Mouse (Mus musculus) brain, adult 2 months (tissue): ENCODE measurements around the gene Xrcc4.

Experiments used
- DNase-seq: peaks from one replicate; pipeline ENCODE4 v3.0.0; 2011; ENCODE audit warnings: low read depth, low spot score

The Xrcc4 gene

DNA sequence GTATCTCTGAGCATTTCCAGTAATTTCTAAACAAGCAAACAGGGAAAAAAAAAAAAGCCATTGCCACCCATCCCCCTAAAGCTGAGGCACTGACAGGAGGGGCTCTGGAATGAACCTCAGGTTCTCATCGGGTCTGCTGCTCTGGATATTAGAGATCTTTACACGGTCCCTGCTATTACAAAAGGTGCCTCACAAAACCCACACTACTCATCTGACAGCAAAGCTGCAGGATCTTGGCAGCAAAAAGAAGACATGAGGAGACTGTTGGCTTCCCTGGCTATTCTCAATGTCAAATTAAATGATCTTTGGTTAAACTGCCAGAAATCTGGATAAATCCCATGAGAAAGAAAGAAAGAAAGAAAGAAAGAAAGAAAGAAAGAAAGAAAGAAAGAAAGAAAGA lies 145.1 kb downstream of the Xrcc4 start:
- peak; percentile 12 for DNase-seq

DNA sequence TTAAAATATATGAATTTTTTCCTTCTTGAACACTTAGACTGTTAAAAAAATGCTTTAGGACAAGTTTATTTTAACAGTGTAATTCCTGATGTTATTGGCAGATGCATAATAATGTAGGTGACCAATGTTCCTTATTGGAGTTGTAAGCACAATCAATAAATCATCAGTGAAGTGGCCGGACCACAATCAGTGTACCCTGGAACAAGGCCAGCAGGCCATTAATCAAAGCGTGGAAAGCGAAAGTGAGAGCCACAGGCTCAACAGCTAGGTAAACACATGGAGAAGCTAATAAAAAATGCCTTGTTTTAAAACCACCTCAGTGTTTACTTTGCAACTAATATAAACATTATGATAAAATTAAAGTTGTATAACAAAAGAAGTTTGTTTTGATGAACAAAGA lies 159.9 kb downstream of the Xrcc4 start:
- DNase-seq = no peak

DNA sequence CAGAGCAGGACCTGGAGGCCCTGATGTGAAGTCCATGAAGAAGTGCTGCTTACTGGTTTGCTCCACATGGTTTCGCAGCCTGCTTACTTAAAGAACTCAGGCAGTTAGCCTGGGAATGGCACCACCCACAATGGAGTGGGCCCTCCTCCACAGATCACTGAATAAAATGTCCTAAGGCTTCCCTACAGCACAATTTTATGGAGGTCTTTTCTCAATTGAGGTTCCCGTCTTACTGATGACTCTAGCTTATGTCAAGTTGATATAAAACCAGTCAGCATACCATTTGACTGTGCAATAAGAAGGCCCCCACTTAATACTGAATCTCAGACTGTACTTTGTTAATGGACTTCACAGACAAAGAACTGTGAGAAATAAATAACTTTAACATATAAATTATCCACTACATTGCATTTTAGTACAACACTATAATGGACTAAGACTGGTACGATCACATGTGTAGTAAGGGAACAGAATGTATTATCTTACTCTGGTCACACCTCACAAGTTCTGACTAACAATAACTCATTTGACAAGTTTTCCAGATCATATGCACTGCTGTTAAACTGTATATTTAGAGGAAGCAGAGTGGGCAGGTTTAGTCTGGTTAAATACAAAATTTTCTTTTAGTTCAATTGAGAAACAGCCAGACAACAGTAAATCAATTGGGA lies 170.5 kb downstream of the Xrcc4 start:
- DNase-seq = no peak

DNA sequence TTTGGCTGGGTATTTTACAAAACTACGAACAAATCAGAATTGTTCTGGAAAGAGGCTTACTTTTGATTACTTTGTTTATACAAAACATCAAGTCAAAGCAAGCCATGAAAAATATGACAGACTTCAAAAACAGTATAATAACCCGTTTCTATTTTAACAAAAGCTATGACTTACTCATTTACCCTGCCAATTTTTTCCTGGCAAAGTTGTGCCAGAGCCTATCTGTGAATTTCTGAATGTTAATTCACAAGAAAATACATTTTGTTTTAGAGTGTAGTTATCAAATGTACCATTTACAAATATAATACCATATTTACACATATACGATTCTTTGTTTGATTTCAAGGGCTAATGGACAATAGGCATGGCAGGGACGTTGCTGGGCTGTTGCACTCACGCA lies 175.1 kb downstream of the Xrcc4 start:
- DNase-seq = peak; percentile 21

DNA sequence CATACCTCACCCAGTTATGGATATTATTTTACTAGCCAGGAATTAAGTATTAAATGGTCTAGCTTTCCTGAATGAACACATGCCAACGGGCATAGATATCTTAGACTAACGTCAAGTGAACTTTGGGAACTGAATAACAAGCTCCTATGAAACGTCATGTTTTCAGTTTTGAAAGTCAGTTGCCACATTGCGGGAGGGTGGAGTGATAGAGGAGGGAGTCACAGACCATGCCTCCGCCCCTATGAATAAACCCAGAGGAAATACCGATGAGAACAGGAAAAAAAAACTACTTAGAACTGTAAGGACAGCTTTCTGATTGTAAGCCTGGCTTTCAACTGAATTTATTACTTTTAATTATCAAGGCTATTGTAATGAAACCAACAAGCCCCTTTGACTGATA lies 175.5 kb downstream of the Xrcc4 start:
- DNase-seq = no peak

DNA sequence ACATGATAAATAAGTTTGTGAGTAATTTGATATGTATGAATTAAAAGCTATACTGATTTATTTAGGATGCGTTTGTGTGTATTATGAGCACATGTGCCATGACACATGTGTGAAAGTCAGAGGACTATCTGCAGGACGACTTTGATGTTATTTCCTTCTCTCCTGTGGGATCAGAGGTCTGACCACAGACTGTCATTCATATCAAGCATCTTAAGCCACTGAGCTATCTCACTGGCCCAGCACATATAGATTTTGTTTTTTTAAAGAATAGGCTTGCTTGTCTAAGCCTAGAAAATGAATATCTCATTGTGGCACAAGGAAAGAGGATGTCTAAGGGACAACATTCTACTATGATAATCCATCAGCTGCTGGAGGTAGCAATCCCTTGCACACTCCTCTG lies 183.3 kb downstream of the Xrcc4 start:
- DNase-seq = no peak

DNA sequence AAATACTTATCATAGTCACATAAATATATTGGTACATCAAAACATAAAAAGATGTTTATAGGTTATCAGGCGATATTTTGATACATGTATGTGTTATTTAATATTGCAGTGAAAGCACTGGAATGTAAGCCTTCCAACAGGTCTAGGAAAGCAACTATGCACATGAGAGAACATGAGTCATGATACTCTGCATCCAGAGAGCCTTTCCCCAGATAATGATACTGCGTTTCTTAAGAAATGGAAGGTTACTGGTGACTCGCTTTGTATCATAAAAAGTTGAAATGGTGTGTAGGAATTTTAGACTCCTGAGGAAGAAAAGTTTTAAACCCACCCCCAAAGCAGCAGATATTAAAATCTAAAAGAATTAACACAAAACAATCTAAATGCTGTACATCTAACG lies 190.3 kb downstream of the Xrcc4 start:
- no peak for DNase-seq

DNA sequence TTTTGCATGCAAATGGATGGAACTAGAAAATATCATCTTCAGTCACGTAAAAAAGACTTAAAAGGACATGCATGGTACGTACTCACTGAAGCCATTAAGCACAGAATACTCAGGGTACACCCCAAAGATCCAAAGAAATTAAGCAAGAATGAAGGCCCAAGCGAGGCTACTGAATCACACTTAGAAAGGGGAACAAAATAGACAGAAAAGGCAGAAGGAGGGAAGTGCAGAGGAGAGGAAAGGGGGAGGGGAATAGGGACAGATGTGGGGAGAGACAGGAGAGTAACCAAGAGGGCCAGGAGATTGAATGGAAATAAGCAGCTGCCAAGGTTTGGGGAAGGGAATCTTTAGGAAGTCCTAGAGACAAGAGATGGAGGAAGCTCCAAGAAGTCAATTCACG lies 197.3 kb downstream of the Xrcc4 start:
- DNase-seq = no peak

DNA sequence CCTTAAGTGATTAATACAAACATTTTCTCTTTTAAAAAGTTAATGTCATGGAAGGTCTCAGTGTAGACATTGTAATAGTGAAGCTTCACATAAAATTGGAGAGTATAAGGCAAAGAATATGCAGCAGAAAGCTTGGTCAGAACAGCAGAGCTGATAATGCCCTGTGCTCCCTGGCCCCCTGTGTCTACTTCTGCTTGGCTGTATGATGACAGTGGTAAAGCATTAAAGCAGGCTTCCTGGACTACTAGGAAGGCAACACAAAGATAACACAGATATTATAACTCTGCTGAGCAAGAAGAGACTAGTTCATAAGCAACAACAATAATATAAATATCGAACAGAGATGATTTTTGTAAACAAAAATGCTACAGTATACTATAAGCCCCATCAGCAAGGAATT lies 199.2 kb downstream of the Xrcc4 start:
- DNase-seq = no peak

DNA sequence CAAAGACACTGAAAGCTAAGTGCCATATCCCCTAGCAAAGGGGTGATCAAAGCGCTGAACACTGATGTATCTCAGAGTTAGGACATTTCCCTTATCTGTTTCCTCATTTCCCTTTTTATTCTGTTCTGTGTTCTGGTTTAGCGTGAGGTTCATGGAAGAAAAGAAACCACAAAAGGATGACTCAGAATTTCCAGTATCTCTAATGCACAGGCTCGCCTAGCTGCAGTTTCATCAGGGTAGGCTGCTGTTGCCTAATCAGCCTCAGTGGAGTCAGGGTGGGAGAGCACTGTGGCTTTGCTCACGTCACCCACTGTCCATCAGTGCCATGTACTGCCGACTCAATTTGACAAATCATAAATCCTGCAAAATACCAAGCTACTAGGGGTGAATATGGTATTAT lies 200.3 kb downstream of the Xrcc4 start:
- DNase-seq = peak; percentile 21

DNA sequence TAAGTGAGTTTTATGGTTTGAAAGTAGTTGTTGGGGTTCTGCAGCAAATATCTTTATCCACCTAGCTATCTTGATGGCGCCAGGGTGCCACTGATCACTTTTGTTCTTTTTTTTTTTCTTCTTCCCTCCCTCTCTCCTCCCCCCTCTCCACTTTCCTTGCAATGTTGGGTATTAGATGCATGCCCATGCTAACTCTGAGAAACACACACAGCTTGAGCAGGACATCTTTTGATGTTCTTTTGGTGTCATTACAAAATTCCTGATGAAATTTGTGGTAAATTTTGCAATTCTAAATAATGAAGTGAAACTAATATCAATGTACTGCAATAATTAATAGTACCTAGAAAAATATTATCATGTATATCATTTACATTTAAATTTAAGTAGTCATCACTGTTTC lies 205.9 kb downstream of the Xrcc4 start:
- no peak for DNase-seq

DNA sequence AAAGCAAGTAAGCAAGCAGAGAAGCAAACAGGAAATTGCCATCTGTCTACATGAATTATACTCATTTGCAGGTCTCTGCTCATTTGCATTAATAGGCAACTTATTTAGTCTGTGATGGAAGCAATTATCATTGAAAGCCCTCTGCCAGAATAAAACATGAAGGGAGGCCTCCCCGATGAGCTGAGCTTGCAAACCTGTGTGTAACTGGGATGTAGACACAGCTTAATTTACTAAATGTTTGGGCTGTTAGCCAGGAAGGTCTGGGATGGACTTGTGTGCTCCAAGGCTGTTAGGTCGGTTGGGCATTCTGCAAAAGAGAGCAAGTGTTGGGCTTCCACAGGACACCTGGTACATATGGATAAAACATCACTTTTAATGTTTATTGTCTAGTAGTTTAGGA lies 208.1 kb downstream of the Xrcc4 start:
- DNase-seq = peak; percentile 11

DNA sequence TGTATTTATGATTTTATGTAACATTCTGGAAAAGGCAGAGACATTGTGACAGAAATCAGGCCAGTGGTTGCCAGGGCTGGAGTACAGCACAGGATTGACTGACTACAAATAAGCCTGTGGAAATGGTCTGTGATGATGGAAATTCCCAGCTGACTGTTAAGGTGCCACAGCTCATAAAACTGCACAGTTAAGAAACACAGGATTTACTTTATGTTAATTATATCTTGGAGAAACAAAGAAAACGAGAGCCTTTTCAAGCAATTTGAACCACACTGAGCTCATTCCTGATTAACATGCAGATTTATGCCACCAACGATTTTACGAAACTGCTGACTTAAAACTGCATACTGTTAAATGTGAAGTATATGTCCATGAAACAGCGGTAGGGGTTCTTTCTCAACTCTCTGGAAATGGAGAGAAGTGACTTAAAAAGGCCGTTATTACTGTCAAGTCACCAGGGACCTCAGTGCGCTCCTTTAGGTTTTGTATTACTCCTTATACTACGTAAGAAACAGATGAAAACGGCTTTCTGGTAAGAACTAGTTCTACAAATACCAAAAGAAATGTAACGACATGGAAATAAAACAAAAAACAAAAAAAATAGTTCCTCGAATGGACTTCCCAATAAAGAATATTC lies 210.5 kb downstream of the Xrcc4 start:
- peak; percentile 72 for DNase-seq

DNA sequence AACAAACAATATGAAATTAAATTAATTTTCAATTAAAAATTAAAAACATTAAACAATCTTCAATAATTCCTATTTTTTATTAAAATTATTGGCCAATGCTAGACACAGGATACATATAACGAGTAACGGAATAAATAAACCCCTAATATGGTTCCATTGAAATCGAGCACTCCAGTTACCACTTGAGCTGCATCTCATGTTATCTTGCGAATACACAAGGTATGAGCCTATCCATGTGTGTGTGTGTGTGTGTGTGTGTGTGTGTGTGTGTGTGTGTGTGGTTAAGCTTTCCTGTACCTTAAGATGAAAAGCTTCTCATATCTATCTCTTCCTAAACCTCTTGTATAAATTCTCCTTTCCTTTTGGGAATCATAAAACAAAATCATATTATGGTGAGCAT lies 213.9 kb downstream of the Xrcc4 start:
- DNase-seq = no peak

DNA sequence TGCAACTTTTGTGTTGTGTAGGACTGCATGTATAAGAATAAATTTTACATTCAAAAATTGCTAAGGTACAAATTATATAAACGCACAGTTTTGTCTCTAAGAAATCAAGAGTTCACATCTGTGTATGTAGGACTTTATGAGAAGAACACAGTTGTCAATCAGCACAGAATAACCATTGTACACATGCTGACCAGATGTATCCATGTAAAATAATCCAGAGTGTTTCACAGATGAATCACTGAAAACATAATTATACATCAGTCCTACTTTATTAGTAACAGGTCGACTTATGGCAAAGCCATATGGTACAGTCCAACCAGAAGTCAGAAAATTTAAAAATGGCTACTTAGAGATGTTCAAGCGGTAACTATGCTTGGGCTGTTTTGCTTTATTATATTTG lies 216.7 kb downstream of the Xrcc4 start:
- no peak for DNase-seq

DNA sequence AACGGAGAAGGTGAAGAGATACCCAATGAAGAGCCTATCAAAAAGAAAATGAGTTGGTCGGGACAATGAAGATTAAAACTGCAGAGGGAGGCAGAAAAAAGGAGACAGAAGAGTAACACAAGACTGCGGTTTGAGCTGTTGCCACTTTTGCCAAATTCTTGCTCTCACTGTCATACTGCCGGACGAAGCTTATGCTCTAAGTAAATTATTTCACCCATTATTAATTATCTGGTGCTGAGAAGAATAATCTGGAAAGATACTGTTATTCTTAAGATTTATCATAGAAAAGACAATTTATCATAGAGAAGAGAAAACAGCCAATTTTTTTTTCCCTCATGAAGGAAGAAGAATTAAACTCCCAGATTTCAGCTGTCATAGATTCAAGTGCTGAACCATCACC lies 235.3 kb downstream of the Xrcc4 start:
- no peak for DNase-seq

DNA sequence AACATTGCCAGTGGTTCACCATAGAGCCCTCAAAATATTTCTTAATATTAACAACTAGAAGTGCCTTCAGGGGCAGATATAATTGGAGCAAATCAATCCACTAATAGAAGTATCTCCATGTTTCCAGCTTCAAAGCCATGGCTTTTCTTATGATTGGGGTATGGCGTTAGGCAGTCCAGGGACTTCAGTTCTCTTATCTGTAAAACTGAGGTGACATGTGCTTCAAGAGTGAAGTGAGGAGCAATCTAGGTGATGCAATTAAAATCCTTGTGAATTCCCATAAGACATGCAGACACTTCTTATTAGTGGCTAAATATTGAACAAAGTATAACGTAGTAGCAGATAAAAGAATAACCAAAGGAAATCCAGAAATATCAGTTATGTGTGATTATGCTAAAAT lies 238.7 kb downstream of the Xrcc4 start:
- no peak for DNase-seq

DNA sequence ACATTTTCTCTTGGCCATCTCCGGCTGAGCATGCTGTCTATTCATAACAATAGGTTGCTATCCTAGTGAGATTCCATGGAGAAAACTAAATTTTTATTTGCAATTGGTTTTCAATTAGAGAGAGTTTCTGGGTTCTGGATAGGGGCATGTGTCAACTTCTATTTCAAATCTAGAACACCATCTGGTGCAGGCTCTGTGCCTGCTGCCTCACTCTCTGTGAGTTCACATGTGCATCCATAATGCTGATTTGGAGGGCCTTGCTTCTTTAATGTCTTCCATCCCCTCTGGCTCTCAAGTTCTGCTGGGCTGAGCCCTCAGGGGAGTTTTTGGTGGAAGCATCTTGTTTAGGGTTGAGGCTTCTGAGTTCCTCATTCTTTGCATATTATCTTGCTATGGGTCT lies 239.5 kb downstream of the Xrcc4 start:
- DNase-seq = peak; percentile 55

DNA sequence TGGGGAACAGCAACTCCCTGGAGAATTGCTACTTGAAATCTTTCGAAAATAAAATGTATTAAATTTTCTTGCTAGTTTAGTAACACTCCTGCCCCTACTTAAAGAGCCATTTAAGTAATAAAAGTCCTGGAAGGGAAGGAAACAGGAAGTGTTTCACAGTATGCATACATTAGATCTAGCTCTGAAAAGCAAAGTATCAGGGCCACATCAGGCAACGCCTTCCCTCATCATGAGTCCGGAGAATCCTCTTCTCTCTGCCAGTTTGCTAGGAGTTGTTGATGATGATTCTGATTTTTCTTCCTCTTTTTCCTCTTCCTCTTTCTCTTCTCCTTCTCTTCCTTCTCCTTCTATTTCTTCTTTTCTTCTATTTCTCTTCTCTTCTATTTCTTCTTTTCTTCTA lies 250.8 kb downstream of the Xrcc4 start:
- no peak for DNase-seq

DNA sequence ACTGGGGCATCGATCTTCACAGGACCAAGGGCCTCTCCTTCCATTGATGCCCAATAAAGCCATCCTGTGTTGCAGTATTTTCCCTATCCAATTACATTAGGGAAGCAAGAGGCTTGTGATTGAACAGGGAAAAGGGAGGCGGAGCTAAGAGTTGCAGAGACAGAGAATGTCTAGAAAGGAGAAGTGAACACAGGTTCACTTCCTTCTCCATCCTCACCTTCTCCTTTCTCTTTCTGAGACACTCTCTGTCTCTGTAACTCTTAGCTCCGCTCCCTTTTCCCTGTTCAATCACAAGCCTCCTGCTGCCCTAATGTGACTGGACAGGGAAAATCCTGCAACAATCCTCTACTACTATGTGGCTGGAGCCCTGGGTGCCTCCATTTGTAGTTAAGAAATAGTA lies 254.9 kb downstream of the Xrcc4 start:
- DNase-seq = no peak

DNA sequence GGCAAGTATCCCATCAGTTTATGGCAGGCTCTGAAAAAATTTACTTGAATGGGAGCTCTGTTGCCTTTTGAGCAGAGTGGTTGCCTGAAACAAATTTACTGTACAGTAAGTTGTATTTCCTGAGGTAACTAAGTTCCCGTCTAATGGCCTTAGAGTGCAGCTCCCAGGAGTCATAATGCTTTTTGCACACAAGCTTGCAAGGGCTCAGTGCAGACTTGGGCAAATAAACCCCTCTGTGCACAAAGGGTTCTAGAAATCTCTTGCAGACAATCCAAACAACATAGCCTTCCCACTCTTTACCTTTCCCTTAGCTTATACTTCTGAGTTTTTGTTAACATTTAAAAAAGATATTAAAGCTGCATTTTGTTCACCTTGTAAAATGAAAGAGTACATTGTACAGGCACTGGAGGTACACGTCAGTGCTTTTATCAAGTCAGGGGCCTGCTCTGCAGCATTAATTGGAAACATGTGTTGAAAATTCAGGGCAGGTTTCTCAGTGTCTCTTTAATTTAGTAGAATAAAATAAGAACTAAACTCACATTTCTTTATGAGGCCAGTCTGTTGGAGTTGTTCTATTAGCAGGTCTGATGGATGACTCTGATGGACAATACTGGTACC lies 256.2 kb downstream of the Xrcc4 start:
- DNase-seq = no peak

DNA sequence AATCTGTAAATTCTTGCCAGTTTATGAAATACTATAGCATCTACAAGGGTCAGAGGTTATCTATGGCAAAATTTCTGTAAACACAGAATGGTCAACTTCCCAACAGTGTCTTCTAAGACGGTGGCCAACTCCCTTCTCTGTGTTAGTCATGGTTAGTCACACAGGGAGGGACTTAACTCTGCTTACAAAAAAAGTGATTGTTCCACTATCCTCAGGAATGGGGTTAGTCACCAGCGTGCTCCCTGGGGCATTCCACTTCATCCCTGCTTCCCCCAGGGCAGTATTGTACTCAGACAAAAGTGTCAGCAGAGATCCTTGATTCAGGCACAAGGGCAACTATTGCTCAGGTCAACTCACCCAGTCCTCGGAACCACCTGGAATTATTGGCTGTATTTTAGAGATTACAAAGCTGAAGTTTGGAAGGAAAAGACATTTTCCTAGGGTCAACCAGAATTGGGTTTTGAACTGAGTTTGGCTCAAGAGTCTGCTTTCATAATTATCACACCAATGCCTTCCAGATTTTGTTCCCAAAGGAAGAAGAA lies 260.9 kb downstream of the Xrcc4 start:
- no peak for DNase-seq

DNA sequence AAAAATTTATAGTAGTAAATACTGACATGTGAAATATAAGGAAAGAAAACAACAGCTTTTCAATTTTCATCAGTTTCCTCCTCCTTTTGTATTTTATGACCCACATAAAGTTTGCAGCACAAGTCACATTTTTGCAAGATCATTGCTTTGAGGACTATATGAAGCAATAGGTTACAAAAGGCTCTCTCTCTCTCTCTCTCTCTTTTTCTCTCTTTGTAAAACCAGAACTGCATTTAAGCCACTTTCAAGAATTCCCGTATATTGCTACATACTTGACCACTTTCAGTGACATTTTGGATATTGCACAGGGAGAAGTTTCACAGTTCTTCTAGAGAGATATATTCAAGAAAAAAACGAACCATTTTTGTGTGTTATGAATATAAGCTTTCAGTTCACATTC lies 261.6 kb downstream of the Xrcc4 start:
- DNase-seq = no peak
